Mouse (Mus musculus): ENCODE data around the gene Arhgap8.

GRCm38 (mm10) chr15:84772191-84773111, 52.6 kb downstream of the Arhgap8 start:
- TF ChIP-seq CTCF (IDR thresholded peaks at IDR 0.05; ENCODE audit: control insufficient read depth, insufficient read depth, low read length): 0 out of 2 replicates have a peak, but pooled peaks have one; percentile 8
- no peak for TF ChIP-seq POLR2A (IDR thresholded peaks at IDR 0.05; ENCODE audit: borderline replicate concordance, control insufficient read depth, low read depth, low read length)
